Mouse (Mus musculus): Measurements from ENCODE around the gene Mapk1ip1l. TPM values are rescaled to one million over a fixed set of nuclear protein-coding genes. Genes with fewer than 3 reads are reported as not detected.
A peak's percentile ranks its signal among the peaks of the same experiment; 100 is the strongest.

The Mapk1ip1l gene
- total and polyA plus RNA-seq, 2 experiments from 2014 or later, result 36.3 to 51.0 TPM

DNA sequence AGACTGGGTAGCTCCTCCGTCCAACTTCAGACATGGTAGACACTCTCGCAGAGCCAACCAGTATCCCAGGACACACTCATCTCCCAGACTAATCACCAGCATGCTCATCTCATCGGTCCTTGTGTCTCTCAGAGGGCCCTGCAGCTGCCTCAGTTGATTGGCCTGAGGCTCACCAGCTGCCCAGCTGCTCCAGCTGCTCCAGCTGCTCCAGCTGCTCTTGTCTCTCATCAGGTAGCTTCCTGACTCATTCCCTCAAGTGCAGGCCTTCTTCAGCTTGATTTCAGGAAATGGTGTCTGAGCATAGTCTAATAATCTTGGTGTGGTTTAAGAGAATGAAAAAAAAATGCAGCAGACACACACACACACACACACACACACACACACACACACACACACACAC is 58.6 kb downstream of the Mapk1ip1l start:
- Histone ChIP-seq H3K27me3 (ENCODE audit: insufficient read depth, low read length) (no peaks in the 10 kb centered on the region), H3K4me1 (ENCODE audit: insufficient read depth, low read length) (no peaks in the 10 kb centered on the region), H3K4me2 (ENCODE audit: low read depth, low read length, poor library complexity, severe bottlenecking) (no peak overlapping the region), H3K36me3 (ENCODE audit: insufficient read depth, low read length) (no peaks in the 10 kb centered on the region), H3K27ac (ENCODE audit: low read depth, low read length) (no peak overlapping the region), H3K9me3 (ENCODE audit: low read length) (no peaks in the 10 kb centered on the region), H3K9ac (replicated peaks; ENCODE audit: low read length, poor library complexity, severe bottlenecking) (no peak overlapping the region), H3K4me3 (ENCODE audit: low read depth, low read length) (no peak overlapping the region)
- ATAC-seq (ENCODE audit: low FRiP score) (no peak), DNase-seq (ENCODE audit: low spot score) (no peak)
- TF ChIP-seq CTCF (IDR thresholded peaks at IDR 0.05), result no peak
- WGBS, result 82% methylated on average over 3 of the region's 3 CpGs

GRCm38 (mm10) chr14:47359610-47360009 is 61.5 kb downstream of the Mapk1ip1l start:
- no peak overlapping the region for H3K27ac ChIP-seq (ENCODE audit: low read depth, low read length)
- H3K4me1 ChIP-seq (ENCODE audit: insufficient read depth, low read length), result no peaks in the 10 kb centered on the region
- no peak overlapping the region for H3K4me2 ChIP-seq (ENCODE audit: low read depth, low read length, poor library complexity, severe bottlenecking)
- TF ChIP-seq CTCF (IDR thresholded peaks at IDR 0.05), result no peak
- no peaks in the 10 kb centered on the region for H3K27me3 ChIP-seq (ENCODE audit: insufficient read depth, low read length)
- H3K36me3 ChIP-seq (ENCODE audit: insufficient read depth, low read length), result no peaks in the 10 kb centered on the region
- H3K4me3 ChIP-seq (ENCODE audit: low read depth, low read length), result no peak overlapping the region
- no peak for ATAC-seq (ENCODE audit: low FRiP score)
- DNase-seq (ENCODE audit: low spot score), result no peak
- WGBS, result 72% methylated on average over 3 of the region's 3 CpGs
- no peak overlapping the region for H3K9ac ChIP-seq (replicated peaks; ENCODE audit: low read length, poor library complexity, severe bottlenecking)
- no peaks in the 10 kb centered on the region for H3K9me3 ChIP-seq (ENCODE audit: low read length)

DNA sequence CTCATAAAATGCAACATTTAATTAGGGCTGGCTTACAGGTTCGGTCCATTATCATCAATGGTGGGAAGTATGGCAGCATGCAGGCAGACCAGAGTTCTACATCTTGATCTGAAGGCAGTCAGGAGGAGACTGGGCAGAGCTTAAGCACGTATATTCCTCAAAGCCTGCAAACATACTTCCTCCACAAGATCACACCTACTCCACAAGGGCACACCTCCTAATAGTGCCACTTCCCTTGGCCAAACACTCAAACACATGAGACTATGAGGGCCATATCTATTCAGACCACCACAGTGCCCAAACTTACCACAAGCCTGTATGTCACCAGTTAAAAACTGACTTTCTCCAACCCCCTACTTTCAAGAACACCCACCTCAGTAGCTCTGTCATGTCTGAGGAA is 63.4 kb downstream of the Mapk1ip1l start:
- no peak for TF ChIP-seq CTCF (IDR thresholded peaks at IDR 0.05)
- Histone ChIP-seq H3K9ac (replicated peaks; ENCODE audit: low read length, poor library complexity, severe bottlenecking) (no peak overlapping the region), H3K9me3 (ENCODE audit: low read length) (no peaks in the 10 kb centered on the region), H3K36me3 (ENCODE audit: insufficient read depth, low read length) (no peaks in the 10 kb centered on the region), H3K27ac (ENCODE audit: low read depth, low read length) (no peak overlapping the region), H3K4me1 (ENCODE audit: insufficient read depth, low read length) (0 out of 2 replicates have a peak, but pooled peaks cover under 1% of the 10 kb centered on the region), H3K27me3 (ENCODE audit: insufficient read depth, low read length) (no peaks in the 10 kb centered on the region), H3K4me3 (ENCODE audit: low read depth, low read length) (no peak overlapping the region), H3K4me2 (ENCODE audit: low read depth, low read length, poor library complexity, severe bottlenecking) (no peak overlapping the region)
- DNase-seq (ENCODE audit: low spot score) (no peak), ATAC-seq (ENCODE audit: low FRiP score) (no peak)
- 91% methylated on average over 2 of the region's 2 CpGs for WGBS

DNA sequence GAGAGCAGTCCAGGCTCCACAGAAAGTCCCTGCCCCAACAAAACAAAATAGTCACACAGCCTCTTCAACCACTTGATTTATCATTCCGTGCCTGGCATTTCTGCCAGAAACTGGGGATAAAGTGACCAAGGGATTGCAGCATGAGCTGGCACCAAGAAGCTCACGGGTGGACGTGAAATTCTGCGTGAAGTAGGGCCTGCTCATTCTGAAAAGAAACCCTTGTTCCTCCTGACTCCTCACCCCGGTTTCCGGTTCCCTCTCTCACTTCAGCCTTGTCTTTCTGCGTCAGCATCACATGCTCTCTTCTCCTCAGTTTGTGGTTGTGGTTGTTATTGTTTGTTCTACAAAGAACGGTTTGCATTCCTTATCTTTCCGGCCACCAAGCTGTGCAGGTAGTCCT is 63.8 kb downstream of the Mapk1ip1l start:
- WGBS, result 89% methylated on average over 9 of the region's 9 CpGs
- Histone ChIP-seq H3K36me3 (ENCODE audit: insufficient read depth, low read length) (no peaks in the 10 kb centered on the region), H3K27ac (ENCODE audit: low read depth, low read length) (no peak overlapping the region), H3K4me3 (ENCODE audit: low read depth, low read length) (no peak overlapping the region), H3K9ac (replicated peaks; ENCODE audit: low read length, poor library complexity, severe bottlenecking) (no peak overlapping the region), H3K4me1 (ENCODE audit: insufficient read depth, low read length) (peaks cover 5% of the 10 kb centered on the region; the same call in 1 of the 2 replicates), H3K9me3 (ENCODE audit: low read length) (no peaks in the 10 kb centered on the region), H3K4me2 (ENCODE audit: low read depth, low read length, poor library complexity, severe bottlenecking) (no peak overlapping the region), H3K27me3 (ENCODE audit: insufficient read depth, low read length) (no peaks in the 10 kb centered on the region)
- ATAC-seq (ENCODE audit: low FRiP score) (no peak), DNase-seq (ENCODE audit: low spot score) (no peak)
- no peak for TF ChIP-seq CTCF (IDR thresholded peaks at IDR 0.05)

DNA sequence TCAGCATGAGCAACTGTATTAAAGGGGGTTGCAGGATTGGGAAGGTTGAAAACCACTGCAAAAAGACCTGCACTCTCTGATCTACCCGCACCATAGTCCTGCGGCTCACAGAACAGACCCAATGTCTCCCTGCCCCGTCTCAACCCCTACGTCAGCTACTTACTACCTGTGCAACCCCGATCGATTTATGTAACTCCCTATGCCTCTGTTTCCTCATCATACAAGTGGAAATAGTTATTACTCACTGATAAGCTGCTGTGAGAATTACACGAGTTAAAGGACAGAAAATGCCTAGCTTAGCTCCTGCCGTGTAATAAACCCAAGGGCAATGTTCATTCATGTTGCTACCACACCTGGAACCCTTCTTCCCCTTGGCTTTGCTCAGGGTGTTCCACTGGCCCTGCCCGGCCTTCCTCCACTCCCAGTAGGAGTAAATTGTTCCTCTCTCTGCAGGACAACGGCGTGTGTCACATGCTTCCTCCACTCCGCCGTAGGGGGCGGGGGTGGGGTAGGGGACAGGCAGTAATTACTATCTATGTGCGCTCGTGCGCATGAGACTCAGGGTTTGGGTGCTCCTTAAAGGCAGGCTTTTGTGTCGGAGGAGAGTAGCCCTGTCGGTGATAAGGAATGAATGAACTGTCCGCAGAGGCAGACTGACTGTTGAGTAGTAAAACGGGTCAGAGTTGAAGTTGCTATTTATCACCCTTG is 66.8 kb downstream of the Mapk1ip1l start:
- Histone ChIP-seq H3K27me3 (ENCODE audit: insufficient read depth, low read length) (no peaks in the 10 kb centered on the region), H3K4me2 (ENCODE audit: low read depth, low read length, poor library complexity, severe bottlenecking) (peak overlapping the region; percentile 2; the same call in 1 of the 2 replicates), H3K27ac (ENCODE audit: low read depth, low read length) (no peak overlapping the region), H3K4me1 (ENCODE audit: insufficient read depth, low read length) (peaks cover 13% of the 10 kb centered on the region; the same call in 1 of the 2 replicates), H3K4me3 (ENCODE audit: low read depth, low read length) (no peak overlapping the region), H3K36me3 (ENCODE audit: insufficient read depth, low read length) (no peaks in the 10 kb centered on the region), H3K9me3 (ENCODE audit: low read length) (no peaks in the 10 kb centered on the region), H3K9ac (replicated peaks; ENCODE audit: low read length, poor library complexity, severe bottlenecking) (no peak overlapping the region)
- no peak for ATAC-seq (ENCODE audit: low FRiP score)
- no peak for DNase-seq (ENCODE audit: low spot score)
- 47% methylated on average over 21 of the region's 21 CpGs for WGBS
- no peak for TF ChIP-seq CTCF (IDR thresholded peaks at IDR 0.05)

DNA sequence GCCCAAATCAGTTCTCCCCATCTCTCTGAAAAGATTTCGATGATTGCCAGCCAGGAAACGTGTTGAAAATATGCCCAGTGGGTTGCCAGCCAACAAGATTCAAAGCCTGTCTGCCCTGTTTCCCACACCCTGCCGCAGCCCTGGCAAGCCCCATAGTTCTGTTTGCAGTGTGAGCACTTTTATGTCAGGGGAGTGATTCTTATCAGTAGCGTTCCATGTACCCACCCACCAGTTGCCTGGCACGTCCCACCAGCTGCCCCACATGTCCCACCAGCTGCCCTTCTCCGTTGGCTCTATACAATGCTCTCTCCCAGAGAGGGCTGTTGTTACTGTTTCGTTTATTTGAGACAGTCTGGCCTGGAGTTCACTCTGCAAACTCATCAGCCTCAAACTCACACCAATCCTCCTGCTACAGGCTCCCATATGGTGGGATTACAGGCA is 68.8 kb downstream of the Mapk1ip1l start:
- no peak for TF ChIP-seq CTCF (IDR thresholded peaks at IDR 0.05)
- no peak overlapping the region for H3K9ac ChIP-seq (replicated peaks; ENCODE audit: low read length, poor library complexity, severe bottlenecking)
- peak; percentile 54 for ATAC-seq (ENCODE audit: low FRiP score)
- WGBS, result 37% methylated on average over 7 of the region's 7 CpGs
- no peak overlapping the region for H3K4me2 ChIP-seq (ENCODE audit: low read depth, low read length, poor library complexity, severe bottlenecking)
- peak; percentile 67 for DNase-seq (ENCODE audit: low spot score)
- H3K36me3 ChIP-seq (ENCODE audit: insufficient read depth, low read length), result no peaks in the 10 kb centered on the region
- H3K4me3 ChIP-seq (ENCODE audit: low read depth, low read length), result no peak overlapping the region
- H3K27me3 ChIP-seq (ENCODE audit: insufficient read depth, low read length), result no peaks in the 10 kb centered on the region
- peak overlapping the region; percentile 79; the same call in 1 of the 2 replicates for H3K27ac ChIP-seq (ENCODE audit: low read depth, low read length)
- H3K4me1 ChIP-seq (ENCODE audit: insufficient read depth, low read length), result peaks cover 13% of the 10 kb centered on the region; the same call in 1 of the 2 replicates
- no peaks in the 10 kb centered on the region for H3K9me3 ChIP-seq (ENCODE audit: low read length)
